Mouse (Mus musculus): Measurements from ENCODE around the gene Dennd1a.

DNA sequence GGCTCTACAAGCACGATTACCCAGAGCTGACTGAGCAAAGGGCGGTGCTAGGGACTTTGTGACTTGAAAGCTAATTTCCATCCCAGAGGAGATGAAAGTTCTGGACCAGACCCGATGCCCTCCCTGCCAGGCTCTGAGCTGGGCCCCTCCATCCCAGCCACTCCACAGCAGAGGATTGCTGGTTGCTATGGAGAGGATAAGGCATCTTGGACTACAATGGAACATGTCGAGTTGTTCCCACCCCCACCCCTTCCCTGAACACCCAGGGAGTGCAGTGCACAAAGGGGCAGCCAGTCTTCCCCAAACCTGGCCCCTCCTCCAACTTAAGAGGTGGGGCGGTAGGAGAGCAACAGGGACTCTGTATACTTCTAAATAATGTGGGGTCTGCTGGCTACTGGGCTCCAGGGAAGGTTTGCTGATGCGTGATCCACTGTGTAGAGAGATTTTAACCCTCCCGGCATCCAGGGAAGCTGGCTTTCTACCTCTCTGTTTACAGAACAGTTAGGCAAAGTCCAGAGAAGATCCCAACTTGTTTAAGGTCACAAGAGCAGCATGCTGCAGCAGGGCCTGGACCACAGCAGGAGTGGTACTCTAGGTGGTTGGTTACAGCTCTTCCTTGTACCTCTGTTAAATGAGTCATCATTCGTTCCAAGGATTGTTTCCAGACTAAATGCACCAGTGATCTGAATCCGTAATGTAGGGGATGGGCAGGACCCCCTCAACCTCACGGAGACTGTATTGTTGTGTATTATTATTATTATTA lies 509.1 kb downstream of the Dennd1a start:
- no peak for TF ChIP-seq POLR2A (IDR thresholded peaks at IDR 0.05; ENCODE audit: extremely low read depth, insufficient read depth, low read length)
- TF ChIP-seq CTCF (IDR thresholded peaks at IDR 0.05; ENCODE audit: low read depth, low read length) = no peak

All from liver, adult 2 months (tissue).